17 mouse cellular contexts compared by ENCODE assay signal in genomic region chr12:73475020-73475419, GRCm38 (mm10).
A peak's percentile ranks its signal among the peaks of the same experiment; 100 is the strongest.
DNase-seq lines count a peak whose midpoint lies in the region; ATAC-seq lines count a peak whose summit lies in the region.
"Had no signal": no experiment of that assay in that cellular context is flagged by ENCODE, and none has a peak within 500 bp of the region (broad histone marks: within the 10 kb centered on the region; RNA-seq: fewer than 3 reads in every experiment).

No protein-coding gene starts in this region.

- intact Hi-C loops in heart, postnatal 14 days (cut with DNase I) = no loop called here

- ATAC-seq in megakaryocyte, adult 5-6 weeks (ENCODE audit: poor library complexity, severe bottlenecking) = peak; percentile 80
- ATAC-seq: CD4-positive, CD25-positive, alpha-beta regulatory T cell, adult 4 months; forebrain, embryonic 15.5 days; hindbrain, embryonic 16.5 days; inflammation-experienced regulatory T-cells, adult 6 months had no signal

- DNase-seq in B cell, adult 2 months = peak; percentile 4 to 13
- DNase-seq in MEL-GATA-1-ER (ENCODE audit: extremely low read depth, low read depth) = peak; percentile 7
- no peak for DNase-seq in heart, postnatal 14 days
- DNase-seq in kidney, adult 8-10 months = no peak
- no peak for DNase-seq in cerebellum, adult 9-10 months
- DNase-seq: adrenal gland, adult 2 months; adrenal gland, postnatal 25 days; cerebellum, adult 2 months; cerebellum, postnatal 14 days; gastrocnemius, postnatal 14 days; heart, adult 11 months; heart, postnatal 4 days had no signal

Comparison
In these comparisons a context has a peak if more than half of its experiments do, and no peak if none do; other contexts are left out.
1. DNase-seq: peak in B cell, adult 2 months (2 of 2) and MEL-GATA-1-ER (single experiment); none in heart, postnatal 14 days (0 of 2), kidney, adult 8-10 months (0 of 2) and cerebellum, adult 9-10 months (single experiment).